Mouse (Mus musculus) E14TG2a.4 (cell line): ENCODE measurements around the gene Nf1.

Source experiments
- H3K27me3 ChIP-seq: 2 replicates; pipeline ENCODE4 v1.6.1; 2014; ENCODE audit warnings: low read length, control low read depth; ENCODE audit not compliant: insufficient read depth
- H3K36me3 ChIP-seq: 2 replicates; pipeline ENCODE4 v1.6.1; 2014; ENCODE audit warnings: low read length, control low read depth; ENCODE audit not compliant: insufficient read depth
- H3K4me1 ChIP-seq: replicated peaks from 2 replicates; pipeline ENCODE4 v1.6.1; 2014; ENCODE audit warnings: low read depth, low read length, control low read depth
- H3K4me3 ChIP-seq: replicated peaks from 2 replicates; pipeline ENCODE4 v1.5.1; 2014; ENCODE audit warnings: mild to moderate bottlenecking, low read length
- H3K9me3 ChIP-seq: 2 replicates; pipeline ENCODE4 v1.6.1; 2014; ENCODE audit warnings: low read length, control low read depth
- CTCF ChIP-seq: conservative IDR thresholded peaks from 2 replicates; pipeline ENCODE4 v1.5.1; 2014; ENCODE audit warnings: low read length
- NANOG ChIP-seq: IDR thresholded peaks from 2 replicates; pipeline ENCODE4 v1.6.1; 2014; ENCODE audit warnings: borderline replicate concordance, low read length, mixed read lengths
- POU5F1 ChIP-seq: IDR thresholded peaks from 2 replicates; pipeline ENCODE4 v1.6.1; 2014; ENCODE audit warnings: low read length, borderline replicate concordance

Gene Nf1

DNA sequence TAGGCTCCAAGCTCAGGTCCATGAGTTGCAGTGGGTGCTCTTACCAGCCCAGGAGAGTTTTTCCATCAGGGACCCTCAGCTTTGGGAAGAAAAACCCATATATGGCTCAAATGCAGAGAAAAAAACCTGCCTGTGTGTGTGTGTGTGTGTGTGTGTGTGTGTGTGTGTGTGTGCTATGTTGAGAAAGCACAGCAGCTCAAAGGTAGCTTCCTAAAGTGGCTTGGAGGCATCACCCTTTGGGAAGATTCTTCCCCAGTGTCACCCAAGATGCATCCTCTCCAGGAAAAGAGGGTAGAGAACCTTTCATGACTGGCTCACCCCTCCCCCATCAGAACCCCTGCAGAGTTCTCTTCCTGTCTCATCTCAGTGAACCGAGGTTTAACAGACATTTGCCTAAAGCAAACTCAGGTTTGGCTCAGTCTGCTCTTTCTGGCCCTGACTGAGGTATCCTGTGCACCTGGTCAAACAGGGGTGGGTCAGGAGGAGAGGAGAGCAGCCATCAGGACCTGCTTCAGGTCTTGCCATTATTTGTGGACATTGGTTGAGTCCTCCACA is 272.6 kb downstream of the Nf1 start:
- H3K4me1 ChIP-seq = peaks cover 64% of the 10 kb centered on the region
- H3K36me3 ChIP-seq = no peaks in the 10 kb centered on the region
- no peak overlapping the region for H3K4me3 ChIP-seq
- H3K27me3 ChIP-seq = peaks cover 3% of the 10 kb centered on the region; the same call in 1 of the 2 replicates
- TF ChIP-seq NANOG (no peak), POU5F1 (no peak), CTCF (no peak)
- no peaks in the 10 kb centered on the region for H3K9me3 ChIP-seq

DNA sequence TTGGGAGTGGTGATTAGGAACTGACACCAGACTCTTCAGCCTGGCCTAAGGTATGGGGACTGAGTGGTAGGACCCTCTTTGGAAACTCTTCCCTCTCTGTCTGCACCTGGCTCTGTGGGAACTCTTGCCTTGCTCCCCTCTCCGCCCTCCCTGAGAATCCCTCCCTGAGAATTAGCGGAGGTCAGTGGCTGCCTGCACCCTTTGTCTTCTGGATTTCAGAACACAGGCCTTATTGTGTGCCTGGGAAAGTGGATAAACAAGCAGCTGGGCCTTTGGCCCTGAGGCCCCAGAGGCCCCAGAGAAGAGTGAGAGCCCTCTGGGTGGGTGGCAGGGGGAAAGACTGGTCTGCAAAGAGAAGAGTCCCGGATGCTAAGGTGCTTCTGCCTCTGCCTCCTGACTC is 273.6 kb downstream of the Nf1 start:
- Histone ChIP-seq H3K27me3 (peaks cover 3% of the 10 kb centered on the region; the same call in 1 of the 2 replicates), H3K9me3 (no peaks in the 10 kb centered on the region), H3K4me1 (peaks cover 64% of the 10 kb centered on the region), H3K4me3 (no peak overlapping the region), H3K36me3 (no peaks in the 10 kb centered on the region)
- TF ChIP-seq NANOG = no peak
- TF ChIP-seq POU5F1 = no peak
- no peak for TF ChIP-seq CTCF

DNA sequence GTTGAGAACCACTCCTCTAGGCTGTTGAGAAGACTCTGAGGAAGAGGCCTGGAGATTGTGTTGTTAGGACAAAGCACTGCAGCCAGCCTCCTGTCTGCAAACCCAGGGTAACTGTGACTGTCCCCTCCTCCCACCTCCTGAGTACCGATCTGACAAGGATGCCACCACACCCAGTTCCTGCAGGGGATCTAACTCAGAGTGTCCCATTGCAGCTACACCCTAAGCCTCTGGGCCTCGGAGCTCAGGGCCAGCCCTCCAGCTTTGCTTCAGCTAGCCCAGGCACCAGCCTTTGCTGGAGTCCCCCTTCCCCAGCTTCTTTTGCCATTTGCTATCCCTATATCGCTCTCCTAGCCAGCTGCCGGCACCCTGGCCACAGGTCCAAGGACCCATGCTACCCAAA is 274.2 kb downstream of the Nf1 start:
- H3K36me3 ChIP-seq = no peaks in the 10 kb centered on the region
- TF ChIP-seq NANOG (no peak), POU5F1 (no peak), CTCF (no peak)
- peaks cover 64% of the 10 kb centered on the region for H3K4me1 ChIP-seq
- no peaks in the 10 kb centered on the region for H3K9me3 ChIP-seq
- peaks cover 3% of the 10 kb centered on the region; the same call in 1 of the 2 replicates for H3K27me3 ChIP-seq
- H3K4me3 ChIP-seq = peak overlapping the region; percentile 21; the same call in 1 of the 2 replicates

DNA sequence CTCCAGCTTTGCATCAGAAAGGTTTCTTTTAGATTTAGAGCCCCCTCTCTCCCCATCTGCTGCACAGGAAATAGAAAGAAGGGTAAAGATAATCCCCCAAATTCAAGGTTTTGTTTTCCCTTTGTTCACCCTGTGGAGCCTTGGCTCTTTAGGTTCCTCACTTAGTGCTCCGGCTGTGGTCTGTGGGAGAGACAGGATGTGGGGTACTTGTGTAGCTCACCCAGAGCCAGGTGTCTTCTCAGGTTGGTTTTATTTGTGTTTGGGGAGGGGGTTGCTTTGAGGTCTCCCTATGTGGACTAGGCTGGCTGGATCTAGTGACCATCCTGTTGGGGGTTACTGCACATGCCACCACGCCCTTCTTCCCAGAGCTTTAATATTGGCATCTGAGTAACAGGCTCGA is 275.4 kb downstream of the Nf1 start:
- Histone ChIP-seq H3K4me1 (peaks cover 64% of the 10 kb centered on the region), H3K36me3 (no peaks in the 10 kb centered on the region), H3K9me3 (no peaks in the 10 kb centered on the region), H3K27me3 (peaks cover 3% of the 10 kb centered on the region; the same call in 1 of the 2 replicates), H3K4me3 (0 out of 2 replicates have a peak overlapping the region, but pooled peaks have one; percentile 13)
- TF ChIP-seq NANOG = no peak
- no peak for TF ChIP-seq CTCF

DNA sequence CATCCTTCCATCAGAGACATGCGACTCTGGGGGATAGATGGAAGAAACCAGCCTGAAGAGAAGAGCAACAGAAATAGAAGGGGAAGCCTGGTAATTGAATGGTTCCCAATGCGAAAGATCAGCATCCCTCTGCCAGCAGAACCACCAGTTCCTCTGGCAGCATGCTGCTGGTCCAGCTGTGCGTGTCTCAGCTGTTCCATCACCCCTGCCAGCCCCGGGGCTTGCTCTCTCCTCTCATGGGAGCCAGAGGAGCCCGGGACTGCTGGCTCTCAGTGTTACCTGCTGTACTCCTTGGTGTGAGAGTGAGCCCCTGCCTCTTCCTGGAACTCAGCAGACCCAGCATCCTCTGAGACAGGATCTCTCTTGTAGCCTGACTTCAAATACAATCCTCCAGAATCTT is 276.4 kb downstream of the Nf1 start:
- Histone ChIP-seq H3K36me3 (peaks cover 1% of the 10 kb centered on the region; the same call in 1 of the 2 replicates), H3K9me3 (no peaks in the 10 kb centered on the region), H3K4me1 (peaks cover 57% of the 10 kb centered on the region), H3K27me3 (no peaks in the 10 kb centered on the region), H3K4me3 (no peak overlapping the region)
- TF ChIP-seq NANOG (no peak), CTCF (no peak), POU5F1 (no peak)

DNA sequence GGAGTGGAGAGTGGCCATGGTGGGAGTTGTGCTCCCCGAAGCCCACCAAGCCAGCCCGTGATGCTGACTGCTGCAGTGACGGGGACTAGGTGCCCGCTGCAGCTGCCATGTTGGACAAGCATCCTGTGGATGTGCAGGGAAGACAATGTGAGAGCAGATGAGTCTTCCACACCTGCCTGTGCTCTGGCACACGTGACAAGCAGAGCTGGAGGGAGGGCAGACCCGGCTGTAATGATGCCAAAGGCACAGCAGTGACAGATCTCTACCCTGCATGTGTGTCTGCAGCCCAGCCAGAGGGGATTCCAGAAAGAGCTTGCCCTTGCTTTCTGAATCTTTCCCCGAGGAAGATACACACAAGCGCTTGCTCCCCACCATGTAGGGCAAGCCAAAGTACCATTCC is 278.5 kb downstream of the Nf1 start:
- Histone ChIP-seq H3K4me3 (no peak overlapping the region), H3K4me1 (peaks cover 36% of the 10 kb centered on the region), H3K36me3 (peaks cover 5% of the 10 kb centered on the region; the same call in 1 of the 2 replicates), H3K9me3 (no peaks in the 10 kb centered on the region), H3K27me3 (no peaks in the 10 kb centered on the region)
- TF ChIP-seq NANOG (no peak), POU5F1 (no peak), CTCF (no peak)

DNA sequence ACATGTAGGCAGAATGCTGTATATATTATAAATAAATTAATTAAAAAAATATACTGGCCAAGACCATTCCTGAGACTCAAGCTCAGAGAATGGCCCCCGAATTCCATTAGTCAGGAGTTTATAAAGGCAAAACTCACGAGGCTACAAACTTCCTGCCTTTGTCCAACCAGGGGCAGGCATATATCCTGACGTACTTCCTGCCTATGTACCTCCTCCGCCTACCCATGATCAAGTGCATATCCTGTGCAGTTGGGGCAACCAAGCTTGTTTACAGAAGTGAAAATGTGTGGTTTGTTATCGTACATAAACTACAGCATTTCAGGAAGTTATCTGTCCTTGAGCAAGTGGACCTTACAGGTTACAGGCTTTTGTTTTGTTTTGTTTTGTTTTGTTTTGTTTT is 283.5 kb downstream of the Nf1 start:
- TF ChIP-seq POU5F1 (no peak), CTCF (no peak), NANOG (no peak)
- no peaks in the 10 kb centered on the region for H3K9me3 ChIP-seq
- no peak overlapping the region for H3K4me3 ChIP-seq
- peaks cover 20% of the 10 kb centered on the region for H3K4me1 ChIP-seq
- H3K27me3 ChIP-seq = no peaks in the 10 kb centered on the region
- H3K36me3 ChIP-seq = peaks cover 5% of the 10 kb centered on the region; the same call in 1 of the 2 replicates

DNA sequence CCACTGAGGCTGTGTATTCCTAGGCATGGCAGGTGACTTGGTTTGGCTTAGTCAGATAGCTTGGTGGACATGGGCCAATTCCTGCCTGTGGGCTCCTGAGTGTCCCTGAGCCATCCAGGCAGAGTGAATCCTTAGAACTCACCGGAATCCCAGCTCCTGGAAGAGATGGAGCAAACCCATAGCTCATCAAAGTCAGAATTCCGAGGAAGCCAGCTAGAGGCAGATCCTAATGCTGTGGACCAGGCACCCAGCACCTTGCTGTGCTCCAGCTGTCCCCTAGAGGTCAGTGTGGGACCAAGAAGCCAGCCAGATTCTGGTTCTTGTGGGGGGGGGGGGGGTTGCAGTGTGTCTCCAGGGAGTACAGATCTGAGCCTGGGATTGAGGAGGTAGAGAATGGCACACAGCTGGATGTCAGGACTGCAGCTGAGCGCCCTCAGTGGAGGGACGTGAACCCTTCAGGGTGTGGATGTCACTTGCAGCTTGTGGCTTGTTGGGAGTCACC is 285.4 kb downstream of the Nf1 start:
- Histone ChIP-seq H3K4me3 (no peak overlapping the region), H3K27me3 (no peaks in the 10 kb centered on the region), H3K4me1 (peaks cover 31% of the 10 kb centered on the region), H3K9me3 (no peaks in the 10 kb centered on the region), H3K36me3 (peaks cover 5% of the 10 kb centered on the region; the same call in 1 of the 2 replicates)
- no peak for TF ChIP-seq NANOG
- peak; percentile 83 for TF ChIP-seq CTCF

DNA sequence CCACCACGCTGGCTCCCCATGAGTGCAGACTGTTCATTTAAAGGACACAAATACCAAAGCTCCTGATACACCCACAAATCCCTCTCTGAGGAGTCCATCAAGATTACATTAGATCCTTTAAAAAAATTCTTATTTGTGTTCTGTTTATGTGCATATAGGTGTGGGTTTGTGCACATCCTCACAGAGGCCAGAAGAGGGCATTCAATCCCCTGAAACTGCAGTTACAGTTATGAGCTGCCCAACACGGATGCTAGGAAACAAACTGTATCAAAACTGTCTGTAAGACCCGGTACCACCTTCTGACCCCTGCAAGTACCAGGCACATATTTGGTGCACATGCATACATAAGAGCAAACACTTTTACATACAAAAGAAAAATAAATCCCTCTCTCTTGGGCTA is 289.2 kb downstream of the Nf1 start:
- Histone ChIP-seq H3K36me3 (0 out of 2 replicates have a peak, but pooled peaks cover 6% of the 10 kb centered on the region), H3K4me1 (peaks cover 62% of the 10 kb centered on the region), H3K9me3 (no peaks in the 10 kb centered on the region), H3K27me3 (no peaks in the 10 kb centered on the region), H3K4me3 (no peak overlapping the region)
- peak; percentile 44 for TF ChIP-seq CTCF
- TF ChIP-seq NANOG = no peak
